Mouse (Mus musculus): Measurements from ENCODE around the gene Cep95. TPM values are rescaled to one million over a fixed set of nuclear protein-coding genes. Genes with fewer than 3 reads are reported as not detected.

Cep95 gene
- polyA plus RNA-seq, 1 experiment from 2014 or later = 12.7 TPM

GRCm38 (mm10) chr11:106822911-106823310 is 33.9 kb downstream of the Cep95 start:
- 86% methylated on average over 5 of the region's 5 CpGs for WGBS
- H3K4me1 ChIP-seq (replicated peaks; ENCODE audit: insufficient read depth, low read length) = no peaks in the 10 kb centered on the region
- H3K9ac ChIP-seq (ENCODE audit: low read depth, low read length) = no peak overlapping the region
- TF ChIP-seq CTCF (IDR thresholded peaks at IDR 0.05; ENCODE audit: low read depth) = no peak
- no peaks in the 10 kb centered on the region for H3K9me3 ChIP-seq (replicated peaks; ENCODE audit: low read length)
- H3K27ac ChIP-seq = no peak overlapping the region
- no peak overlapping the region for H3K4me2 ChIP-seq (ENCODE audit: low read length)
- ATAC-seq (replicated peaks; ENCODE audit: low FRiP score, low read depth) = no peak
- H3K36me3 ChIP-seq (ENCODE audit: insufficient read depth, low read length) = peaks cover 38% of the 10 kb centered on the region; the same call in 1 of the 2 replicates
- no peaks in the 10 kb centered on the region for H3K27me3 ChIP-seq (ENCODE audit: insufficient read depth, low read length)
- no peak for DNase-seq (ENCODE audit: low spot score)
- H3K4me3 ChIP-seq (replicated peaks; ENCODE audit: low read depth, low read length) = no peak overlapping the region

- ATAC-seq (replicated peaks; ENCODE audit: low FRiP score, low read depth) = no peak
- WGBS = 97% methylated on average over 8 of the region's 8 CpGs
- H3K36me3 ChIP-seq (ENCODE audit: insufficient read depth, low read length) = peaks cover 46% of the 10 kb centered on the region
Measured at GRCm38 (mm10) chr11:106823741-106824140, 34.7 kb downstream of the Cep95 start.

GRCm38 (mm10) chr11:106824403-106824802 is 35.4 kb downstream of the Cep95 start:
- Histone ChIP-seq H3K9ac (ENCODE audit: low read depth, low read length) (no peak overlapping the region), H3K4me3 (replicated peaks; ENCODE audit: low read depth, low read length) (no peak overlapping the region), H3K36me3 (ENCODE audit: insufficient read depth, low read length) (peaks cover 45% of the 10 kb centered on the region), H3K9me3 (replicated peaks; ENCODE audit: low read length) (no peaks in the 10 kb centered on the region), H3K4me2 (ENCODE audit: low read length) (no peak overlapping the region), H3K4me1 (replicated peaks; ENCODE audit: insufficient read depth, low read length) (no peaks in the 10 kb centered on the region), H3K27ac (no peak overlapping the region), H3K27me3 (ENCODE audit: insufficient read depth, low read length) (no peaks in the 10 kb centered on the region)
- 94% methylated on average over 10 of the region's 10 CpGs for WGBS
- ATAC-seq (replicated peaks; ENCODE audit: low FRiP score, low read depth) (no peak), DNase-seq (ENCODE audit: low spot score) (no peak)
- no peak for TF ChIP-seq CTCF (IDR thresholded peaks at IDR 0.05; ENCODE audit: low read depth)

More at GRCm38 (mm10) chr11:106823741-106824140, 34.7 kb downstream of the Cep95 start:
- Histone ChIP-seq H3K9me3 (replicated peaks; ENCODE audit: low read length) (no peaks in the 10 kb centered on the region), H3K4me3 (replicated peaks; ENCODE audit: low read depth, low read length) (no peak overlapping the region), H3K9ac (ENCODE audit: low read depth, low read length) (no peak overlapping the region), H3K27me3 (ENCODE audit: insufficient read depth, low read length) (no peaks in the 10 kb centered on the region), H3K4me2 (ENCODE audit: low read length) (no peak overlapping the region), H3K4me1 (replicated peaks; ENCODE audit: insufficient read depth, low read length) (no peaks in the 10 kb centered on the region), H3K27ac (no peak overlapping the region)
- DNase-seq (ENCODE audit: low spot score) = no peak
- no peak for TF ChIP-seq CTCF (IDR thresholded peaks at IDR 0.05; ENCODE audit: low read depth)

- Histone ChIP-seq H3K27ac (no peak overlapping the region), H3K27me3 (ENCODE audit: insufficient read depth, low read length) (no peaks in the 10 kb centered on the region), H3K4me2 (ENCODE audit: low read length) (no peak overlapping the region), H3K9ac (ENCODE audit: low read depth, low read length) (no peak overlapping the region), H3K4me1 (replicated peaks; ENCODE audit: insufficient read depth, low read length) (no peaks in the 10 kb centered on the region), H3K9me3 (replicated peaks; ENCODE audit: low read length) (no peaks in the 10 kb centered on the region), H3K4me3 (replicated peaks; ENCODE audit: low read depth, low read length) (no peak overlapping the region), H3K36me3 (ENCODE audit: insufficient read depth, low read length) (peaks cover 32% of the 10 kb centered on the region)
- DNase-seq (ENCODE audit: low spot score) (no peak), ATAC-seq (replicated peaks; ENCODE audit: low FRiP score, low read depth) (no peak)
- 90% methylated on average over 7 of the region's 7 CpGs for WGBS
- no peak for TF ChIP-seq CTCF (IDR thresholded peaks at IDR 0.05; ENCODE audit: low read depth)
Measured at GRCm38 (mm10) chr11:106828079-106828478, 39.0 kb downstream of the Cep95 start.

GRCm38 (mm10) chr11:106842002-106842401 is 53.0 kb downstream of the Cep95 start:
- 91% methylated on average over 3 of the region's 3 CpGs for WGBS

GRCm38 (mm10) chr11:106851438-106851837 is 62.4 kb downstream of the Cep95 start:
- peak; percentile 84 for DNase-seq (ENCODE audit: low spot score)
- H3K4me3 ChIP-seq (replicated peaks; ENCODE audit: low read depth, low read length) = no peak overlapping the region
- TF ChIP-seq CTCF (IDR thresholded peaks at IDR 0.05; ENCODE audit: low read depth) = peak; percentile 64
- peaks cover 17% of the 10 kb centered on the region for H3K36me3 ChIP-seq (ENCODE audit: insufficient read depth, low read length)
- ATAC-seq (replicated peaks; ENCODE audit: low FRiP score, low read depth) = no peak
- no peaks in the 10 kb centered on the region for H3K27me3 ChIP-seq (ENCODE audit: insufficient read depth, low read length)
- H3K9ac ChIP-seq (ENCODE audit: low read depth, low read length) = no peak overlapping the region
- H3K9me3 ChIP-seq (replicated peaks; ENCODE audit: low read length) = no peaks in the 10 kb centered on the region
- H3K4me1 ChIP-seq (replicated peaks; ENCODE audit: insufficient read depth, low read length) = no peaks in the 10 kb centered on the region
- H3K4me2 ChIP-seq (ENCODE audit: low read length) = no peak overlapping the region
- WGBS = 55% methylated on average over 2 of the region's 2 CpGs
- H3K27ac ChIP-seq = no peak overlapping the region

More at GRCm38 (mm10) chr11:106842002-106842401, 53.0 kb downstream of the Cep95 start:
- H3K9ac ChIP-seq (ENCODE audit: low read depth, low read length) = no peak overlapping the region
- no peak overlapping the region for H3K4me3 ChIP-seq (replicated peaks; ENCODE audit: low read depth, low read length)
- H3K4me2 ChIP-seq (ENCODE audit: low read length) = no peak overlapping the region
- H3K36me3 ChIP-seq (ENCODE audit: insufficient read depth, low read length) = peaks cover 32% of the 10 kb centered on the region
- no peaks in the 10 kb centered on the region for H3K27me3 ChIP-seq (ENCODE audit: insufficient read depth, low read length)
- no peak for TF ChIP-seq CTCF (IDR thresholded peaks at IDR 0.05; ENCODE audit: low read depth)
- no peak for DNase-seq (ENCODE audit: low spot score)
- H3K9me3 ChIP-seq (replicated peaks; ENCODE audit: low read length) = no peaks in the 10 kb centered on the region
- no peak overlapping the region for H3K27ac ChIP-seq
- no peak for ATAC-seq (replicated peaks; ENCODE audit: low FRiP score, low read depth)
- no peaks in the 10 kb centered on the region for H3K4me1 ChIP-seq (replicated peaks; ENCODE audit: insufficient read depth, low read length)

Small RNAs within 50 kb of the gene (microRNA-seq; reads per million reads assigned to microRNA genes)
- not detected for gene Gm25994
- gene Mir3064 = 4.4 reads per million, percentile 12 among the genes with 10 or more reads in this experiment

Other genes starting within 250 kb of the Cep95 start
- 8.4 and 9.0 TPM in 2 replicates for gene Tex2, start 175.8 kb upstream of the Cep95 start, polyA plus RNA-seq (2015; fragmentation: Nextera tagmentation; extraction: Ambion mirVana)
- gene Pecam1, start 38.6 kb upstream of the Cep95 start, polyA plus RNA-seq (2015; fragmentation: Nextera tagmentation; extraction: Ambion mirVana) = 54.1 and 55.0 TPM in 2 replicates
- 0.78 and 0.89 TPM in 2 replicates for gene Milr1, start 38.0 kb upstream of the Cep95 start, polyA plus RNA-seq (2015; fragmentation: Nextera tagmentation; extraction: Ambion mirVana)
- gene Polg2, start 9.7 kb upstream of the Cep95 start, polyA plus RNA-seq (2015; fragmentation: Nextera tagmentation; extraction: Ambion mirVana) = 11.1 and 11.9 TPM in 2 replicates
- 297 and 309 TPM in 2 replicates for gene Ddx5, start 67 bp upstream of the Cep95 start, polyA plus RNA-seq (2015; fragmentation: Nextera tagmentation; extraction: Ambion mirVana)
- gene Smurf2, start 131.5 kb downstream of the Cep95 start, polyA plus RNA-seq (2015; fragmentation: Nextera tagmentation; extraction: Ambion mirVana) = 11.2 and 12.3 TPM in 2 replicates
- gene Kpna2, start 210.3 kb downstream of the Cep95 start, polyA plus RNA-seq (2015; fragmentation: Nextera tagmentation; extraction: Ambion mirVana) = 157 and 170 TPM in 2 replicates
- gene 1810010H24Rik, start 236.4 kb downstream of the Cep95 start, polyA plus RNA-seq (2015; fragmentation: Nextera tagmentation; extraction: Ambion mirVana) = 4.2 and 5.1 TPM in 2 replicates